Mouse (Mus musculus): ENCODE data around the gene Zfp827.

DNA sequence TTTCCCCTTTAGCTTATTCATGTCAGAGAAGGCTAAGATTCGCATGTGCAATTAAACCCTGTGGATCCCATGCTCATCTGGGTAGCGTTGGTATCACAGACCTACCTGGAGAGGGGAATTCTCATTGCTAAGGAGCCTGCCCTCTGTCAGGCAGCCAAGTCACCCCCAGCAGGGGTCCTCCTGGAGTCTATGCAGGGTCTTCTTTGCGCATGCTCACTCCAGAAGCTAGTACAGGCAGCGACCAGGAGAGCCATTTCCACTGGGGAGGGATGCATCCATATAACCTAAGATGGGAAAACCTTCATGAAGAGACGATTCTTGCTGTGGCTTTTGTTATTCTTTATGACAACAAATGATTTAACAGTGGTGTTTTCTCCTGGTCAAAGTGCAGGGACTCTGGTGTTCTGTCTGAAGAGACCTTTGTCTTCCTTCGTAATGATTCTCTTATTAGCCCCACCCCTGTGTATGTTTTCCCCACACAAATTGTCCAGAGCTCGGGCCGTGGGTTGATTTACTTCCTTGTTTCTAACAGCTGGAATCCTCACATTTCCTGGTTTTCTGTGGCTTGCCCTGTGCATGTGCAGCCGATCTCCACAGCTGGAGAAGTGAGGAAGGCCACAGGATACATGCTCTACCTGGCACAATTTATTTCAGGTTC lies 75.8 kb downstream of the Zfp827 start:
- TF ChIP-seq CTCF (IDR thresholded peaks at IDR 0.05; ENCODE audit: low read depth): no peak
- TF ChIP-seq EP300 (optimal IDR thresholded peaks at IDR 0.05): no peak
